Mouse (Mus musculus) hindbrain, embryonic 12.5 days (tissue): Measurements from ENCODE around the gene Lrrc75a. TPM values are rescaled to one million over a fixed set of nuclear protein-coding genes. Genes with fewer than 3 reads are reported as not detected.
"Not testable (repeated sequence)": the region's sequence is repeated elsewhere in the genome, so short reads cannot be mapped to it uniquely, and the experiment has no call there.

Experiments
- ATAC-seq: fragments of 200-750 bp; cut with Nextera tagmentation; 2 replicates; pipeline ENCODE4 v1.8.0; 2017; ENCODE audit warnings: moderate TSS enrichment; ENCODE audit not compliant: low FRiP score
- H3K27ac ChIP-seq: fragments of 300-500 bp; sonication (generic); 2 replicates; pipeline ENCODE4 v1.5.1; 2016; ENCODE audit warnings: mild to moderate bottlenecking
- H3K27me3 ChIP-seq: fragments of 300-500 bp; sonication (generic); 2 replicates; pipeline ENCODE4 v1.6.1; 2016; ENCODE audit warnings: mild to moderate bottlenecking
- H3K36me3 ChIP-seq: fragments of 300-500 bp; sonication (generic); 2 replicates; pipeline ENCODE4 v1.6.1; 2016; ENCODE audit warnings: mild to moderate bottlenecking
- H3K4me1 ChIP-seq: fragments of 300-500 bp; sonication (generic); 2 replicates; pipeline ENCODE4 v1.6.1; 2016
- H3K4me2 ChIP-seq: fragments of 300-500 bp; sonication (generic); replicated peaks from 2 replicates; pipeline ENCODE4 v1.6.1; 2016; ENCODE audit warnings: mild to moderate bottlenecking
- H3K4me3 ChIP-seq: fragments of 300-500 bp; sonication (generic); 2 replicates; pipeline ENCODE4 v1.5.1; 2016; ENCODE audit warnings: mild to moderate bottlenecking
- H3K9ac ChIP-seq: fragments of 300-500 bp; sonication (generic); 2 replicates; pipeline ENCODE4 v1.6.1; 2016; ENCODE audit warnings: mild to moderate bottlenecking, moderate library complexity
- H3K9me3 ChIP-seq: fragments of 300-500 bp; sonication (generic); replicated peaks from 2 replicates; pipeline ENCODE4 v1.6.1; 2016; ENCODE audit warnings: mild to moderate bottlenecking
- WGBS: fragments of 180-500 bp; shearing (Covaris S2); methylation state at CpG from one replicate; pipeline ENCODE4 v1.1.7; 2016; 5-methylcytosine and 5-hydroxymethylcytosine counted together
- polyA plus RNA-seq: library from polyadenylated mRNA; unstranded; fragments of >200 nt; fragmentation: Nextera tagmentation; extraction: Ambion mirVana; gene quantifications from 2 replicates; pipeline ENCODE4 v1.2.1, GENCODE M21; 2016

Gene Lrrc75a
- polyA plus RNA-seq, 1 experiment from 2014 or later, result 18.0 TPM

GRCm38 (mm10) chr11:62664250-62664649, 15.9 kb upstream of the Lrrc75a start:
- 85% methylated on average over 6 of the region's 6 CpGs for WGBS
- Histone ChIP-seq H3K9me3 (no peaks in the 10 kb centered on the region), H3K4me3 (no peak overlapping the region), H3K27me3 (no peaks in the 10 kb centered on the region), H3K9ac (no peak overlapping the region), H3K36me3 (peaks cover 8% of the 10 kb centered on the region), H3K4me2 (no peak overlapping the region), H3K27ac (no peak overlapping the region), H3K4me1 (no peaks in the 10 kb centered on the region)
- ATAC-seq, result no peak

GRCm38 (mm10) chr11:62660885-62661284, 12.6 kb upstream of the Lrrc75a start:
- no peak for ATAC-seq
- Histone ChIP-seq H3K4me1 (no peaks in the 10 kb centered on the region), H3K27ac (no peak overlapping the region), H3K27me3 (no peaks in the 10 kb centered on the region), H3K9ac (no peak overlapping the region), H3K9me3 (no peaks in the 10 kb centered on the region), H3K36me3 (peaks cover 12% of the 10 kb centered on the region), H3K4me2 (no peak overlapping the region), H3K4me3 (no peak overlapping the region)
- WGBS, result 71% methylated on average over 4 of the region's 4 CpGs

GRCm38 (mm10) chr11:62652080-62652479, 3.8 kb upstream of the Lrrc75a start:
- H3K36me3 ChIP-seq, result no peaks in the 10 kb centered on the region; the same call in 1 of the 2 replicates
- no peak overlapping the region for H3K4me2 ChIP-seq
- H3K27me3 ChIP-seq, result no peaks in the 10 kb centered on the region
- H3K4me1 ChIP-seq, result peaks cover 20% of the 10 kb centered on the region
- no peaks in the 10 kb centered on the region for H3K9me3 ChIP-seq
- no peak overlapping the region for H3K9ac ChIP-seq
- H3K4me3 ChIP-seq, result no peak overlapping the region
- WGBS, result 95% methylated on average over 3 of the region's 3 CpGs
- no peak for ATAC-seq
- no peak overlapping the region for H3K27ac ChIP-seq

GRCm38 (mm10) chr11:62651563-62651962, 3.2 kb upstream of the Lrrc75a start:
- ATAC-seq, result no peak
- Histone ChIP-seq H3K36me3 (no peaks in the 10 kb centered on the region; the same call in 1 of the 2 replicates), H3K4me3 (no peak overlapping the region), H3K27me3 (no peaks in the 10 kb centered on the region), H3K9ac (no peak overlapping the region), H3K9me3 (no peaks in the 10 kb centered on the region), H3K27ac (no peak overlapping the region), H3K4me1 (peaks cover 26% of the 10 kb centered on the region), H3K4me2 (no peak overlapping the region)
- WGBS, result 92% methylated on average over 3 of the region's 3 CpGs

- H3K4me3 ChIP-seq, H3K27me3 ChIP-seq, H3K27ac ChIP-seq, ATAC-seq, H3K36me3 ChIP-seq, H3K9ac ChIP-seq, H3K9me3 ChIP-seq: not testable (repeated sequence)
- Histone ChIP-seq H3K4me2 (peak overlapping the region; percentile 88), H3K4me1 (peaks cover 42% of the 10 kb centered on the region)
- 86% methylated on average over 4 of the region's 4 CpGs for WGBS
Observed at GRCm38 (mm10) chr11:62649803-62650202, 1.5 kb upstream of the Lrrc75a start.

- peak within 1 kb of the TSS; percentile 88 for H3K4me2 ChIP-seq
- H3K4me1 ChIP-seq, result peaks cover 42% of the 10 kb centered on the region
- peak; percentile 90 for ATAC-seq
- peak within 1 kb of the TSS; percentile 75 for H3K9ac ChIP-seq
- H3K27ac ChIP-seq, result peak within 1 kb of the TSS; percentile 85
- 2% methylated on average over 32 of the region's 53 CpGs for WGBS
- no peaks in the 10 kb centered on the region for H3K36me3 ChIP-seq
- peak within 1 kb of the TSS; percentile 69 for H3K4me3 ChIP-seq
- H3K27me3 ChIP-seq, result no peaks in the 10 kb centered on the region
- H3K9me3 ChIP-seq, result no peaks in the 10 kb centered on the region
Observed at GRCm38 (mm10) chr11:62648591-62649391, 468 bp upstream of the Lrrc75a start, which contains the start of gene Mmgt2. TSS of gene Mmgt2 (plus strand) at chr11:62648664.

- no peaks in the 10 kb centered on the region for H3K27me3 ChIP-seq
- 41% methylated on average over 7 of the region's 7 CpGs for WGBS
- H3K27ac ChIP-seq, result peak overlapping the region; percentile 85; the same call in 1 of the 2 replicates
- no peaks in the 10 kb centered on the region for H3K9me3 ChIP-seq
- H3K4me1 ChIP-seq, result peaks cover 55% of the 10 kb centered on the region
- peak overlapping the region; percentile 69 for H3K4me3 ChIP-seq
- H3K36me3 ChIP-seq, result no peaks in the 10 kb centered on the region
- no peak overlapping the region; the same call in 1 of the 2 replicates for H3K9ac ChIP-seq
- no peak for ATAC-seq
- H3K4me2 ChIP-seq, result peak overlapping the region; percentile 88
Observed at GRCm38 (mm10) chr11:62646958-62647515, 1.3 kb downstream of the Lrrc75a start.

- Histone ChIP-seq H3K36me3 (no peaks in the 10 kb centered on the region), H3K27me3 (no peaks in the 10 kb centered on the region), H3K4me3 (peak overlapping the region; percentile 69), H3K9me3 (no peaks in the 10 kb centered on the region), H3K4me2 (peak overlapping the region; percentile 88), H3K4me1 (peaks cover 55% of the 10 kb centered on the region), H3K27ac (peak overlapping the region; percentile 66), H3K9ac (peak overlapping the region; percentile 40; the same call in 1 of the 2 replicates)
- 47% methylated on average over 4 of the region's 4 CpGs for WGBS
- ATAC-seq, result no peak
Observed at GRCm38 (mm10) chr11:62646495-62646843, 1.9 kb downstream of the Lrrc75a start.

- H3K27ac ChIP-seq, result peak overlapping the region; percentile 66
- H3K4me1 ChIP-seq, result peaks cover 55% of the 10 kb centered on the region
- no peaks in the 10 kb centered on the region for H3K36me3 ChIP-seq
- H3K4me3 ChIP-seq, result peak overlapping the region; percentile 69
- H3K9ac ChIP-seq, result peak overlapping the region; percentile 40; the same call in 1 of the 2 replicates
- H3K27me3 ChIP-seq, result no peaks in the 10 kb centered on the region
- WGBS, result 41% methylated on average over 8 of the region's 8 CpGs
- peak overlapping the region; percentile 88 for H3K4me2 ChIP-seq
- H3K9me3 ChIP-seq, result no peaks in the 10 kb centered on the region
- no peak for ATAC-seq
Observed at GRCm38 (mm10) chr11:62645732-62646494, 2.4 kb downstream of the Lrrc75a start.

- Histone ChIP-seq H3K36me3 (no peaks in the 10 kb centered on the region), H3K27ac (no peak overlapping the region), H3K27me3 (no peaks in the 10 kb centered on the region), H3K4me3 (no peak overlapping the region), H3K4me2 (peak overlapping the region; percentile 88; the same call in 1 of the 2 replicates), H3K9ac (no peak overlapping the region), H3K4me1 (peaks cover 54% of the 10 kb centered on the region), H3K9me3 (no peaks in the 10 kb centered on the region)
- 88% methylated on average over 4 of the region's 4 CpGs for WGBS
- ATAC-seq, result no peak
Observed at GRCm38 (mm10) chr11:62645337-62645675, 3.0 kb downstream of the Lrrc75a start.

- H3K27me3 ChIP-seq, result no peaks in the 10 kb centered on the region
- ATAC-seq, result no peak
- WGBS, result 88% methylated on average over 5 of the region's 5 CpGs
- 0 out of 2 replicates have a peak, but pooled peaks cover 2% of the 10 kb centered on the region for H3K36me3 ChIP-seq
- no peak overlapping the region for H3K4me3 ChIP-seq
- no peaks in the 10 kb centered on the region for H3K9me3 ChIP-seq
- H3K4me1 ChIP-seq, result peaks cover 52% of the 10 kb centered on the region
- H3K4me2 ChIP-seq, result no peak overlapping the region
- no peak overlapping the region for H3K27ac ChIP-seq
- no peak overlapping the region for H3K9ac ChIP-seq
Observed at GRCm38 (mm10) chr11:62644602-62645336, 3.6 kb downstream of the Lrrc75a start.
